ENCODE assay signal across 8 mouse cellular contexts in genomic region chr11:97343619-97344018, GRCm38 (mm10). TPM values are rescaled to one million over a fixed set of nuclear protein-coding genes. Genes with fewer than 3 reads are reported as not detected.
DNase-seq lines count a peak whose midpoint lies in the region; ATAC-seq and TF ChIP-seq lines count a peak whose summit lies in the region.

No protein-coding gene starts in this region.

- H3K4me2 ChIP-seq in heart, embryonic 11.5 days = peak overlapping the region; percentile 50
- 0 out of 2 replicates have a peak overlapping the region, but pooled peaks have one; percentile 1 for H3K4me2 ChIP-seq in limb, embryonic 15.5 days

- peaks cover 12% of the 10 kb centered on the region; the same call in 1 of the 2 replicates for H3K27me3 ChIP-seq in heart, embryonic 11.5 days (ENCODE audit: control insufficient read depth, insufficient read depth, low read length)
- H3K27me3 ChIP-seq in limb, embryonic 15.5 days = 0 out of 2 replicates have a peak, but pooled peaks cover 3% of the 10 kb centered on the region

- no peaks in the 10 kb centered on the region for H3K36me3 ChIP-seq in heart, embryonic 11.5 days (ENCODE audit: control insufficient read depth, insufficient read depth, low read length)
- H3K36me3 ChIP-seq in limb, embryonic 15.5 days = no peaks in the 10 kb centered on the region

- no peak for ATAC-seq in heart, embryonic 11.5 days (replicated peaks; ENCODE audit: insufficient number of reproducible peaks, low FRiP score, low TSS enrichment)
- ATAC-seq in limb, embryonic 15.5 days (ENCODE audit: insufficient number of reproducible peaks, low FRiP score, low TSS enrichment, low read depth) = no peak

- peak overlapping the region; percentile 36 for H3K4me3 ChIP-seq in gastrocnemius, adult 2 months
- H3K4me3 ChIP-seq in heart, embryonic 11.5 days (ENCODE audit: low read depth, low read length) = no peak overlapping the region
- no peak overlapping the region for H3K4me3 ChIP-seq in limb, embryonic 15.5 days

- H3K9ac ChIP-seq in heart, embryonic 11.5 days (ENCODE audit: low read depth, low read length) = no peak overlapping the region
- no peak overlapping the region for H3K9ac ChIP-seq in limb, embryonic 15.5 days

- intact Hi-C loops in gastrocnemius, adult 2 months (cut with DNase I) = no loop called here
- intact Hi-C loops in left cerebral cortex, postnatal 25 days (cut with DNase I) = no loop called here

- H3K4me1 ChIP-seq in heart, embryonic 11.5 days (ENCODE audit: control insufficient read depth, insufficient read depth, low read length) = peaks cover 8% of the 10 kb centered on the region
- peaks cover 17% of the 10 kb centered on the region for H3K4me1 ChIP-seq in limb, embryonic 15.5 days

- no peaks in the 10 kb centered on the region for H3K9me3 ChIP-seq in heart, embryonic 11.5 days (replicated peaks; ENCODE audit: control insufficient read depth, low read length)
- no peaks in the 10 kb centered on the region for H3K9me3 ChIP-seq in limb, embryonic 15.5 days

- WGBS in heart, embryonic 11.5 days (ENCODE audit: insufficient replicate concordance) = 14% methylated on average over 17 of the region's 17 CpGs
- 30% methylated on average over 17 of the region's 17 CpGs for WGBS in limb, embryonic 15.5 days

- DNase-seq in gastrocnemius, adult 2 months = peak; percentile 75
- DNase-seq in gastrocnemius, adult 8-10 months (ENCODE audit: low spot score in 2 of 2) = no peak
- peak; percentile 39 for DNase-seq in NIH3T3 (ENCODE audit: low read depth)
- peak; percentile 31 to 39 for DNase-seq in natural killer cell, adult 2 months (ENCODE audit: low spot score in 2 of 2)
- DNase-seq in left cerebral cortex, postnatal 25 days (ENCODE audit: low spot score in 2 of 2) = no peak
- no peak for DNase-seq in frontal cortex, postnatal 25 days (ENCODE audit: low spot score in 2 of 2)

- TF ChIP-seq CTCF in gastrocnemius, adult 2 months (IDR thresholded peaks at IDR 0.05) = peak; percentile 61

- no peak overlapping the region for H3K27ac ChIP-seq in gastrocnemius, adult 2 months
- no peak overlapping the region for H3K27ac ChIP-seq in heart, embryonic 11.5 days (ENCODE audit: low read depth, low read length)
- no peak overlapping the region for H3K27ac ChIP-seq in limb, embryonic 15.5 days

RNA-seq across cellular contexts. Expression of gene Gpr179, which starts 8.3 kb away (rescaled TPM):
- total RNA-seq in gastrocnemius, adult 2 months (2021) = under 1 TPM in 1 of 2 experiments, not detected in 1; 0.03 TPM
- total RNA-seq in gastrocnemius, adult 8-10 months (2022) = under 1 TPM in 1 of 4 experiments, not detected in 3; 0.05 TPM
- 0.01 TPM in 1 of 2 replicates, not detected in the other for polyA plus RNA-seq in heart, embryonic 11.5 days (2014; fragmentation: Nextera tagmentation; extraction: Ambion mirVana)
- polyA plus RNA-seq in limb, embryonic 15.5 days (2015; fragmentation: Nextera tagmentation; extraction: Ambion mirVana) = 0.09 and 0.10 TPM in 2 replicates
- under 1 TPM; 0.18 to 0.43 TPM for total RNA-seq in left cerebral cortex, postnatal 25 days (2021)

RNA-seq across cellular contexts. Expression of gene Socs7, which starts 18.7 kb away (rescaled TPM):
- total RNA-seq in gastrocnemius, adult 2 months (2021) = 10 to 100 TPM; 43.2 to 48.6 TPM
- total RNA-seq in gastrocnemius, adult 8-10 months (2022) = 10 to 100 TPM; 48.4 to 53.5 (median 51.7) TPM
- 2.2 and 2.9 TPM in 2 replicates for polyA plus RNA-seq in heart, embryonic 11.5 days (2014; fragmentation: Nextera tagmentation; extraction: Ambion mirVana)
- 3.4 and 4.4 TPM in 2 replicates for polyA plus RNA-seq in limb, embryonic 15.5 days (2015; fragmentation: Nextera tagmentation; extraction: Ambion mirVana)
- total RNA-seq in left cerebral cortex, postnatal 25 days (2021) = 10 to 100 TPM; 87.3 to 94.1 TPM

RNA-seq across cellular contexts. Expression of gene Mrpl45, which starts 28.1 kb away (rescaled TPM):
- 10 to 100 TPM; 34.1 to 50.7 TPM for total RNA-seq in gastrocnemius, adult 2 months (2021)
- 10 to 100 TPM; 31.8 to 39.5 (median 36.0) TPM for total RNA-seq in gastrocnemius, adult 8-10 months (2022)
- polyA plus RNA-seq in heart, embryonic 11.5 days (2014; fragmentation: Nextera tagmentation; extraction: Ambion mirVana) = 64.2 and 70.3 TPM in 2 replicates
- 37.6 and 41.4 TPM in 2 replicates for polyA plus RNA-seq in limb, embryonic 15.5 days (2015; fragmentation: Nextera tagmentation; extraction: Ambion mirVana)
- 10 to 100 TPM; 27.0 to 27.2 TPM for total RNA-seq in left cerebral cortex, postnatal 25 days (2021)

Comparison
In these comparisons a context has a peak if more than half of its experiments do, and no peak if none do; other contexts are left out.
1. DNase-seq: peak in gastrocnemius, adult 2 months (single experiment), NIH3T3 (single experiment) and natural killer cell, adult 2 months (2 of 2); none in gastrocnemius, adult 8-10 months (0 of 2), left cerebral cortex, postnatal 25 days (0 of 2) and frontal cortex, postnatal 25 days (0 of 2).